Comparison of ENCODE assay signal across 7 mouse cellular contexts in the genomic region with DNA sequence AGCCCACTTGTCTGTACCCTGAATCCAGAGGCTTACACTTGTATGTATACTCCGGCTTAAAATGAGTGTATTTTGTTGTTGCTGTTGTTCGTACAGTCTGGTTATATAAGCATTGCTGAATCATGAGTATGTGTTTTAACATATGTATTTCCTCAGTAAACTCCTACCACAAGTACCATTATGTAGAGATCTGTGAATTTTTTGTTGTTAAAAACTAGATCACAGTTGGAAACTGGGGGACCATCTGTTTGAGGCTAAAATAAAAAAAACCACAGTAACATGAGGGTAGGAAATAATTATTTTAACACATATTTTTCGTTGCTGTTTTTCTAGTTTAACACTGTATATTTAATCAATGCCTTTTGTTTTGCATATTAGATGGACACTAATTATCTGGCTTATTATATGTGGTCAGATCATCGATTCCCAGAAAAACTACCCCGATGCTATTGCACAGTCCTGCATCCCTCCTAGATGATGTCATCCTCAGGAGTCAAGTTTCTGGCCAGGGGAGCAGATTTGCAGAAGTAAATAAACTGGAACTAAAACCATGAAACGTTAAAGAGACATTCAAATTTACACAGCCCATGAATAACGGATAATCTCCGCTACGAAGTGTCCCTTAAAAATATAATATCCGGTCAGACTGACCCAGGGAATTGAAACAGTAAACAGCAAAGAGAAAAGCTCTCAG. TPM values are rescaled to one million over a fixed set of nuclear protein-coding genes. Genes with fewer than 3 reads are reported as not detected.
DNase-seq lines count a peak whose midpoint lies in the region; ATAC-seq lines count a peak whose summit lies in the region.

No protein-coding gene starts in this region.

- H3K4me3 ChIP-seq in lung, embryonic 15.5 days: peak overlapping the region; percentile 16
- no peak overlapping the region for H3K4me3 ChIP-seq in forebrain, embryonic 15.5 days
- H3K4me3 ChIP-seq in liver, embryonic 16.5 days (ENCODE audit: low read depth, low read length): peak overlapping the region; percentile 29
- peak overlapping the region; percentile 35 for H3K4me3 ChIP-seq in stomach, embryonic 16.5 days (replicated peaks; ENCODE audit: low read length)

- 34% methylated on average over 10 of the region's 10 CpGs for WGBS in lung, embryonic 15.5 days
- WGBS in forebrain, embryonic 15.5 days: 52% methylated on average over 10 of the region's 10 CpGs
- WGBS in liver, embryonic 16.5 days (ENCODE audit: insufficient replicate concordance): 44% methylated on average over 10 of the region's 10 CpGs
- 38% methylated on average over 10 of the region's 10 CpGs for WGBS in stomach, embryonic 16.5 days

- no peaks in the 10 kb centered on the region for H3K27me3 ChIP-seq in lung, embryonic 15.5 days
- no peaks in the 10 kb centered on the region for H3K27me3 ChIP-seq in forebrain, embryonic 15.5 days
- no peaks in the 10 kb centered on the region for H3K27me3 ChIP-seq in liver, embryonic 16.5 days (ENCODE audit: control insufficient read depth, insufficient read depth, low read depth, low read length)
- H3K27me3 ChIP-seq in stomach, embryonic 16.5 days (ENCODE audit: control insufficient read depth, insufficient read depth, low read length): no peaks in the 10 kb centered on the region

- H3K36me3 ChIP-seq in lung, embryonic 15.5 days: no peaks in the 10 kb centered on the region
- H3K36me3 ChIP-seq in forebrain, embryonic 15.5 days: no peaks in the 10 kb centered on the region
- H3K36me3 ChIP-seq in liver, embryonic 16.5 days (ENCODE audit: control insufficient read depth, insufficient read depth): no peaks in the 10 kb centered on the region
- no peaks in the 10 kb centered on the region for H3K36me3 ChIP-seq in stomach, embryonic 16.5 days (ENCODE audit: control insufficient read depth, insufficient read depth, low read length)

- H3K9me3 ChIP-seq in lung, embryonic 15.5 days: no peaks in the 10 kb centered on the region
- no peaks in the 10 kb centered on the region for H3K9me3 ChIP-seq in forebrain, embryonic 15.5 days
- H3K9me3 ChIP-seq in liver, embryonic 16.5 days (replicated peaks; ENCODE audit: control insufficient read depth, low read length): no peaks in the 10 kb centered on the region
- no peaks in the 10 kb centered on the region for H3K9me3 ChIP-seq in stomach, embryonic 16.5 days (replicated peaks; ENCODE audit: control insufficient read depth, low read length)

- peak overlapping the region; percentile 84 for H3K27ac ChIP-seq in lung, embryonic 15.5 days
- H3K27ac ChIP-seq in forebrain, embryonic 15.5 days (replicated peaks): peak overlapping the region; percentile 55
- H3K27ac ChIP-seq in liver, embryonic 16.5 days (ENCODE audit: low read length): peak overlapping the region; percentile 44
- H3K27ac ChIP-seq in stomach, embryonic 16.5 days (ENCODE audit: low read length): peak overlapping the region; percentile 84

- DNase-seq in lung, postnatal 25 days (ENCODE audit: low spot score): no peak
- no peak for DNase-seq in right cerebral cortex, postnatal 10 days (ENCODE audit: low spot score in 2 of 2)
- no peak for DNase-seq in layer of hippocampus, adult 9-10 months (ENCODE audit: low spot score)

- peaks cover 14% of the 10 kb centered on the region for H3K4me1 ChIP-seq in lung, embryonic 15.5 days
- peaks cover 17% of the 10 kb centered on the region for H3K4me1 ChIP-seq in forebrain, embryonic 15.5 days
- H3K4me1 ChIP-seq in liver, embryonic 16.5 days (ENCODE audit: control insufficient read depth, low read depth, low read length): peaks cover 6% of the 10 kb centered on the region; the same call in 1 of the 2 replicates
- H3K4me1 ChIP-seq in stomach, embryonic 16.5 days (ENCODE audit: control insufficient read depth, insufficient read depth, low read length): no peaks in the 10 kb centered on the region

- ATAC-seq in lung, embryonic 15.5 days (ENCODE audit: borderline replicate concordance, extremely low read depth, low FRiP score, low TSS enrichment): peak; percentile 62; the same call in 1 of the 2 replicates
- ATAC-seq in forebrain, embryonic 15.5 days (replicated peaks): peak; percentile 61
- ATAC-seq in liver, embryonic 16.5 days (ENCODE audit: low read depth): no peak
- peak; percentile 60 for ATAC-seq in stomach, embryonic 16.5 days (ENCODE audit: insufficient read depth, low FRiP score)

- peak overlapping the region; percentile 31; the same call in 1 of the 2 replicates for H3K9ac ChIP-seq in lung, embryonic 15.5 days
- no peak overlapping the region for H3K9ac ChIP-seq in forebrain, embryonic 15.5 days (replicated peaks)
- peak overlapping the region; percentile 16; the same call in 1 of the 2 replicates for H3K9ac ChIP-seq in liver, embryonic 16.5 days (ENCODE audit: low read depth, low read length)
- H3K9ac ChIP-seq in stomach, embryonic 16.5 days (ENCODE audit: low read length): peak overlapping the region; percentile 66

- peak overlapping the region; percentile 52 for H3K4me2 ChIP-seq in lung, embryonic 15.5 days
- H3K4me2 ChIP-seq in forebrain, embryonic 15.5 days (replicated peaks): peak overlapping the region; percentile 28
- peak overlapping the region; percentile 52 for H3K4me2 ChIP-seq in liver, embryonic 16.5 days (ENCODE audit: low read depth, low read length)
- peak overlapping the region; percentile 51 for H3K4me2 ChIP-seq in stomach, embryonic 16.5 days (ENCODE audit: low read depth, low read length)

RNA-seq across cellular contexts. Expression of gene Cep85l, which starts 18.2 kb away (rescaled TPM):
- 6.5 and 8.8 TPM in 2 replicates for polyA plus RNA-seq in lung, embryonic 15.5 days (2015; fragmentation: Nextera tagmentation; extraction: Ambion mirVana)
- polyA plus RNA-seq in forebrain, embryonic 15.5 days (2015; fragmentation: Nextera tagmentation; extraction: Ambion mirVana): 9.0 and 10.1 TPM in 2 replicates
- 1.8 and 1.9 TPM in 2 replicates for polyA plus RNA-seq in liver, embryonic 16.5 days (2015; fragmentation: Nextera tagmentation; extraction: Ambion mirVana)
- 2.7 and 3.1 TPM in 2 replicates for polyA plus RNA-seq in stomach, embryonic 16.5 days (2015; fragmentation: Nextera tagmentation; extraction: Ambion mirVana)
